Mouse (Mus musculus) heart, postnatal 0 days (tissue): ENCODE results near the gene Platr17.
"Not testable (repeated sequence)": the region's sequence is repeated elsewhere in the genome, so short reads cannot be mapped to it uniquely, and the experiment has no call there.

Source experiments
- CTCF ChIP-seq: IDR thresholded peaks from 2 replicates; pipeline ENCODE4 v1.5.1; 2016; ENCODE audit warnings: antibody characterized with exemption, control low read depth, low read depth
- EP300 ChIP-seq: IDR thresholded peaks from 2 replicates; pipeline ENCODE4 v1.6.1; 2016; ENCODE audit warnings: antibody characterized with exemption, low read depth

GRCm38 (mm10) chr17:33884320-33884719 is 20.6 kb upstream of the Platr17 start:
- TF ChIP-seq CTCF, EP300: not testable (repeated sequence)
